Mouse (Mus musculus) midbrain, embryonic 10.5 days (tissue): ENCODE results near the gene Rsl24d1. TPM values are rescaled to one million over a fixed set of nuclear protein-coding genes. Genes with fewer than 3 reads are reported as not detected.

Experiments used
- DNase-seq: peaks from one replicate; pipeline ENCODE4 v3.0.0-alpha.2; 2017; ENCODE audit warnings: low spot score
- H3K27ac ChIP-seq: fragments of 300-500 bp; sonication (generic); replicated peaks from 2 replicates; pipeline ENCODE4 v1.5.1; 2016; ENCODE audit warnings: mild to moderate bottlenecking
- H3K27me3 ChIP-seq: fragments of 300-500 bp; sonication (generic); 2 replicates; pipeline ENCODE4 v1.6.1; 2016; ENCODE audit warnings: low read depth, mild to moderate bottlenecking; ENCODE audit not compliant: poor library complexity, severe bottlenecking
- H3K36me3 ChIP-seq: fragments of 300-500 bp; sonication (generic); 2 replicates; pipeline ENCODE4 v1.6.1; 2016; ENCODE audit warnings: mild to moderate bottlenecking, moderate library complexity
- H3K4me1 ChIP-seq: fragments of 300-500 bp; sonication (generic); 2 replicates; pipeline ENCODE4 v1.6.1; 2016
- H3K4me3 ChIP-seq: fragments of 300-500 bp; sonication (generic); 2 replicates; pipeline ENCODE4 v1.5.1; 2016; ENCODE audit warnings: mild to moderate bottlenecking, moderate library complexity
- H3K9me3 ChIP-seq: fragments of 300-500 bp; sonication (generic); replicated peaks from 2 replicates; pipeline ENCODE4 v1.6.1; 2016; ENCODE audit warnings: mild to moderate bottlenecking
- WGBS: fragments of 180-500 bp; shearing (Covaris S2); methylation state at CpG from one replicate; pipeline ENCODE4 v1.1.7; 2016; 5-methylcytosine and 5-hydroxymethylcytosine counted together
- polyA plus RNA-seq: library from polyadenylated mRNA; unstranded; fragments of >200 nt; fragmentation: Nextera tagmentation; extraction: Ambion mirVana; gene quantifications from 2 replicates; pipeline ENCODE4 v1.2.1, GENCODE M21; 2016

The Rsl24d1 gene
- polyA plus RNA-seq, 1 experiment from 2014 or later: 150 TPM

DNA sequence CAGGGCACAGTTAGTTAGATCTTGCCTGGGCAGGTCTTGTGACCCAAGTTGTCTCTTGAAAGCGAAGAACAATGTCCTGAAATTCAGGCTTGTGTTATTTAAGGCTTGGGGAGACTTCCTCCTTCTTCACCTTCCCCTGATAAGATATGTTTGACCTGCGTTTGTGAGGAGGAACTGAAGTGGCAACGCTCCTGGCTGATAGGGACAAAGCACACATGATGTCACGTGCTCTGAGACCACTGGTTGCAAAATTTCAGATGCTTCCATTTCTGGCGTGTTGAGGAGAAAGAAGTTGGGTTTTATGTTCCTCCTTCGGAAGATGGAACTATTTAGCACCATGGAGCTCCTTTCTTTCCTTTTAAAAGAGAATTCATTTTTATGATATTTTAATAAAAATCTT is 27.4 kb upstream of the Rsl24d1 start:
- DNase-seq: no peak
- H3K4me3 ChIP-seq: no peak overlapping the region
- 84% methylated on average over 6 of the region's 6 CpGs for WGBS
- H3K27ac ChIP-seq: no peak overlapping the region
- H3K9me3 ChIP-seq: no peaks in the 10 kb centered on the region
- H3K36me3 ChIP-seq: no peaks in the 10 kb centered on the region
- H3K27me3 ChIP-seq: no peaks in the 10 kb centered on the region
- no peaks in the 10 kb centered on the region for H3K4me1 ChIP-seq

- H3K27me3 ChIP-seq: no peaks in the 10 kb centered on the region
- no peak overlapping the region for H3K4me3 ChIP-seq
- WGBS: 71% methylated on average over 8 of the region's 8 CpGs
- DNase-seq: no peak
- H3K36me3 ChIP-seq: no peaks in the 10 kb centered on the region
- H3K9me3 ChIP-seq: no peaks in the 10 kb centered on the region
- no peak overlapping the region for H3K27ac ChIP-seq
- H3K4me1 ChIP-seq: no peaks in the 10 kb centered on the region
These were observed 26.1 kb upstream of the Rsl24d1 start for GRCm38 (mm10) chr9:73087121-73087520.

GRCm38 (mm10) chr9:73087581-73087980 is 25.6 kb upstream of the Rsl24d1 start:
- Histone ChIP-seq H3K9me3 (no peaks in the 10 kb centered on the region), H3K27ac (no peak overlapping the region), H3K27me3 (no peaks in the 10 kb centered on the region), H3K36me3 (no peaks in the 10 kb centered on the region), H3K4me3 (no peak overlapping the region), H3K4me1 (no peaks in the 10 kb centered on the region)
- no peak for DNase-seq
- WGBS: 78% methylated on average over 5 of the region's 5 CpGs

DNA sequence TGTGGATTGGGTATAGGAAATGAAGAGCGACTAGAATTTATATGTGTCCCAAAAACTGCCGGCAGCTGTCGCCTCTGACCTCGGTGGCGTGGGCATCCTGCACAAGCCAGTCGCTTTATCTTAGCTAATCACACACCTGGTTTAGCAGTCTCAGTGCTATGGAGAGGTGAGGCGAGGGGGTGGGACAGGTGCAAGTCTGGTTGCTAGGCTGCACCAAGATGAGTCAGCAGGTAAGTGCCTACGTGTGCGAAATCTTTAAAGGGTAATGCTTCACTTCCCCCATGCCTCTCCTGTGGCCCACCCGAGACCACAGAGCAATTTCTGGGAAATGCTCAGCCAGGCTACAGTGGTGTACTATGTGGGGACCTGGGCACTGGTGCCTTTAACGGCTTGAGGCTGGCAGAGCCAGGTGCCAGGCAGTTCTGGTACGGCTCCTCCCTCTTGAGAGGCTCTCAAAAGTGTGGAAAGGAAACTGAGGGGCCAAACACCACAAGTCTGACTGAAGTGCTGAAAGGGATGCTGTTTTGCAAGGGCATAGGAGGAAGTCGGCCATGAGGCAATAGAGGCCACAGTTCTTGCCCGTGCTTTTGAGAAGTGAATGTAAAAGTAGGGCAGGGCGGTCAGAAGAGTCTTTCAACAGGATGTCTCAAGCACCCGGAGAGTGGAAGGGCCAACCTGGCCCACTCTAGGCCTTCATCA is 23.9 kb upstream of the Rsl24d1 start:
- Histone ChIP-seq H3K4me1 (no peaks in the 10 kb centered on the region; the same call in 1 of the 2 replicates), H3K9me3 (no peaks in the 10 kb centered on the region), H3K4me3 (no peak overlapping the region), H3K27me3 (no peaks in the 10 kb centered on the region), H3K36me3 (no peaks in the 10 kb centered on the region), H3K27ac (no peak overlapping the region)
- no peak for DNase-seq
- WGBS: 78% methylated on average over 16 of the region's 16 CpGs

DNA sequence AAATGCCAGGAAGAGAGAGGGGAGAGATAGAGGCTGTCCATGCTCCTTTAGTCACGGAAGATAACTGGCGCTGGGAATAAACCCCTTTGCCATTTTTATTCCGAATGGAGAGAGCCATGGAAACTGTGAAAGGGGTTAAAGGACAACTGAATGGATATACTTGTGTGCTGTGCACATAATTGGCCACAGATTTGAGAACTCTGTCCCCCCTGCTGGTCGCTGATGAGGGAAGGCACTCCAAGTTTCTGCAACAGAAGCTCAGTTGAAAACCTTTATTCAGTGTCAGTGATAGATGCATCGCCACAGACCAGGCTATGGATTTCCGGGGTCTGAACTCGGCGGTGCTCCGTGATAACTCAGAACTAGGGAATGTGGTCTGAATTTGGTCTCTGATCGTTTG is 23.1 kb upstream of the Rsl24d1 start:
- WGBS: 81% methylated on average over 10 of the region's 10 CpGs
- DNase-seq: no peak
- Histone ChIP-seq H3K4me3 (no peak overlapping the region), H3K4me1 (peaks cover 4% of the 10 kb centered on the region), H3K9me3 (no peaks in the 10 kb centered on the region), H3K36me3 (no peaks in the 10 kb centered on the region), H3K27ac (no peak overlapping the region), H3K27me3 (peaks cover under 1% of the 10 kb centered on the region; the same call in 1 of the 2 replicates)

GRCm38 (mm10) chr9:73091747-73092146 is 21.5 kb upstream of the Rsl24d1 start:
- peaks cover 5% of the 10 kb centered on the region; the same call in 1 of the 2 replicates for H3K27me3 ChIP-seq
- WGBS: 0% methylated on average over 1 of the region's 1 CpGs
- H3K4me3 ChIP-seq: no peak overlapping the region
- peaks cover 4% of the 10 kb centered on the region for H3K4me1 ChIP-seq
- DNase-seq: peak; percentile 28
- no peak overlapping the region for H3K27ac ChIP-seq
- H3K9me3 ChIP-seq: no peaks in the 10 kb centered on the region
- no peaks in the 10 kb centered on the region for H3K36me3 ChIP-seq

GRCm38 (mm10) chr9:73094580-73094979 is 18.6 kb upstream of the Rsl24d1 start:
- no peaks in the 10 kb centered on the region for H3K9me3 ChIP-seq
- H3K36me3 ChIP-seq: no peaks in the 10 kb centered on the region
- 64% methylated on average over 17 of the region's 17 CpGs for WGBS
- H3K4me1 ChIP-seq: peaks cover 4% of the 10 kb centered on the region
- DNase-seq: no peak
- peaks cover 5% of the 10 kb centered on the region; the same call in 1 of the 2 replicates for H3K27me3 ChIP-seq
- no peak overlapping the region for H3K27ac ChIP-seq
- H3K4me3 ChIP-seq: no peak overlapping the region

DNA sequence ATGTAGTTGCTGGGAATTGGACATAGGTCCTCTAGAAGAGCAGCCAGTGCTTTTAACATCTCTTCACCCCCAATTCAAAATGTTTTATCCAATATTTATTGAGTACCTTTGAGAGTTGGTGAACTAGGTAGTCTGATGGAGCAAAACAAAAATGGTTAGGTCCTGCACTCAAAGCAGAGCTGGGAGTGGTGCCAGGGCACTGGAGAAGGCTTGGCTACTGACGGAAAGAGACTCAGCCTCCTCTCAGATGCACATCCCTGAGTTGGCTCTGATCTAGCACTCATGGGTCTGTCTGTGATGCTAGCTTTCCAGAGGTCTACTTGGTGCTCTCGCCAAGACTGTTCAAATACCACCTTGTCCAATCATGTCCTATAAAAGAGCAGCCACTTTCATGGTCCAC is 15.3 kb upstream of the Rsl24d1 start:
- Histone ChIP-seq H3K4me1 (peaks cover 5% of the 10 kb centered on the region), H3K27me3 (peaks cover 20% of the 10 kb centered on the region), H3K9me3 (no peaks in the 10 kb centered on the region), H3K27ac (no peak overlapping the region), H3K36me3 (no peaks in the 10 kb centered on the region), H3K4me3 (no peak overlapping the region)
- WGBS: 75% methylated on average over 2 of the region's 2 CpGs
- DNase-seq: no peak

DNA sequence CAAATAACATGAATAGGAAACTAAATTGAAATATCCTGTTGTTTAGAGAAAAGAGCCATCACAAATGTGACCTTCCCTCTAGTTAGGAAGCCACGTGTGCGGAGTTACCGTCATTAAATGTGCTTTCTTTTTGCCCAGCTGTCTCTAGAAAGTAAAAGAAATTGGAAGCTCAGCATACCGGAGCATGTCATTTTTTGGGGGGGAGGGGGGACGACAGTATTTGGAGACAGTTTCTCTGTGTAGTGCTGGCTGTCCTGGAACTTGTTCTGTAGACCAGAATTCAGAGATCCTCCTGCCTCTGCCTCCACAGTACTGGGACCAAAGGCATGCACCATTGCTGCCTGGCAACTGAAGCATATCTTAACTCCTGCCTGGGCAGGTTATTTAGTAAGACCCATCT is 11.7 kb upstream of the Rsl24d1 start, which contains the start of gene Khdc3:
Gene Khdc3, plus strand, starts transcription at position 301 of the 400 bp plus-strand sequence.
- peaks cover 10% of the 10 kb centered on the region for H3K4me1 ChIP-seq
- H3K4me3 ChIP-seq: no peak within 1 kb of the TSS
- H3K27me3 ChIP-seq: peaks cover 51% of the 10 kb centered on the region
- H3K9me3 ChIP-seq: no peaks in the 10 kb centered on the region
- no peak within 1 kb of the TSS for H3K27ac ChIP-seq
- DNase-seq: no peak
- H3K36me3 ChIP-seq: no peaks in the 10 kb centered on the region
- WGBS: 91% methylated on average over 5 of the region's 5 CpGs

- H3K27me3 ChIP-seq: peaks cover 54% of the 10 kb centered on the region
- H3K27ac ChIP-seq: peak within 1 kb of the TSS; percentile 79
These were observed 11.0 kb upstream of the Rsl24d1 start, which contains the start of gene Gm20509 for GRCm38 (mm10) chr9:73102181-73102580. Gm20509 (plus strand) TSS chr9:73102470.

DNA sequence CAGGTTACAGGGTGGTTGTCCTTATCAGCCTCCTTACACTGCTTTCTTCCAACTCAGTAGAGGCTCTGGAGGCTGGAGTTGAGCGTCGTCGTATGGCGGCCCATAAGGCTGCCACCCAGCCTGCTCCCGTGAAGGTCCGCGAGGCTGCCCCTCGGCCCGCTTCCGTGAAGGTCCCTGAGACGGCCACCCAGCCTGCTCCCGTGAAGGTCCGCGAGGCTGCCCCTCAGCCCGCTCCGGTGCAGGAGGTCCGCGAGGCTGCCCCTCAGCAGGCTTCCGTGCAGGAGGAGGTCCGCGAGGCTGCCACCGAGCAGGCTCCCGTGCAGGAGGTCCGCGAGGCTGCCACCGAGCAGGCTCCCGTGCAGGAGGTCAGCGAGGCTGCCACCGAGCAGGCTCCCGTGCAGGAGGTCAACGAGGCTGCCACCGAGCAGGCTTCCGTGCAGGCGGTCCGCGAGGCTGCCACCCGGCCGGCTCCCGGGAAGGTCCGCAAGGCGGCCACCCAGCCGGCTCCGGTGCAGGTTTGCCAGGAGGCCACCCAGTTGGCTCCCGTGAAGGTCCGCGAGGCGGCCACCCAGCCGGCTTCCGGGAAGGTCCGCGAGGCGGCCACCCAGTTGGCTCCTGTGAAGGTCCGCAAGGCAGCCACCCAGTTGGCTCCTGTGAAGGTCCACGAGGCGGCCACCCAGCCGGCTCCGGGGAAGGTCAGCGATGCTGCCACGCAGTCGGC is 9.9 kb upstream of the Rsl24d1 start:
- Histone ChIP-seq H3K4me1 (peaks cover 10% of the 10 kb centered on the region), H3K4me3 (peak overlapping the region; percentile 63), H3K27ac (peak overlapping the region; percentile 79), H3K9me3 (no peaks in the 10 kb centered on the region), H3K36me3 (no peaks in the 10 kb centered on the region), H3K27me3 (peaks cover 54% of the 10 kb centered on the region)
- DNase-seq: peak; percentile 63
- 5% methylated on average over 60 of the region's 60 CpGs for WGBS

More at GRCm38 (mm10) chr9:73102181-73102580, 11.0 kb upstream of the Rsl24d1 start, which contains the start of gene Gm20509:
- Histone ChIP-seq H3K4me1 (peaks cover 10% of the 10 kb centered on the region), H3K4me3 (peak within 1 kb of the TSS; percentile 63), H3K36me3 (no peaks in the 10 kb centered on the region), H3K9me3 (no peaks in the 10 kb centered on the region)
- WGBS: 90% methylated on average over 4 of the region's 4 CpGs
- DNase-seq: no peak

DNA sequence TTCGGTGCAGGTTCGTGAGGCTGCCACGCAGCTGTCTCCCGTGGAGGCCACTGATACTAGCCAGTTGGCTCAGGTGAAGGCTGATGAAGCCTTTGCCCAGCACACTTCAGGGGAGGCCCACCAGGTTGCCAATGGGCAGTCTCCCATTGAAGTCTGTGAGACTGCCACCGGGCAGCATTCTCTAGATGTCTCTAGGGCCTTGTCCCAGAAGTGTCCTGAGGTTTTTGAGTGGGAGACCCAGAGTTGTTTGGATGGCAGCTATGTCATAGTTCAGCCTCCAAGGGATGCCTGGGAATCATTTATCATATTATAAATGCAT is 9.4 kb upstream of the Rsl24d1 start:
- no peaks in the 10 kb centered on the region for H3K36me3 ChIP-seq
- 42% methylated on average over 5 of the region's 5 CpGs for WGBS
- peak overlapping the region; percentile 79 for H3K27ac ChIP-seq
- H3K4me1 ChIP-seq: peaks cover 10% of the 10 kb centered on the region
- peaks cover 54% of the 10 kb centered on the region for H3K27me3 ChIP-seq
- no peaks in the 10 kb centered on the region for H3K9me3 ChIP-seq
- peak overlapping the region; percentile 63 for H3K4me3 ChIP-seq
- no peak for DNase-seq

DNA sequence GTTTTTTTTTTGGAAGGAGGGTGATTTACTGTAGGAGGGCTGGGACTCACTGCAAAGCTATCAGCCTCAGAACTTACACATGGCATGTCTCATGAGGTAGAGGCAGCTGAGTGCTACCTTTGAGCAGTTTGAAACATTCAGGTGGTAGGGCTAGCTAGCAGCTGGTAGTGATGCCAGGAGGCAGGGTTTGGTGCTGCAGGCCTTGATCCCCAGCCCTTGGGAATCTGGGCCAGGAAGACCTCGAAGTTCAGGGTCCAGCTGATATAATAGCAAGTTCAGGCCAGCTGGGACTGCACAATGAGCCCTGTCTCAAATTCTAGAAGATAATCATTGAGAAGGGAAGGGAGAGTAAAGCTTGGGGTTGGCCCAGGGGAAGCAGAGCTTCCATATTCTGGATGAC is 8.1 kb upstream of the Rsl24d1 start:
- WGBS: 74% methylated on average over 1 of the region's 1 CpGs
- no peak for DNase-seq
- H3K4me1 ChIP-seq: peaks cover 10% of the 10 kb centered on the region
- no peaks in the 10 kb centered on the region for H3K36me3 ChIP-seq
- no peak overlapping the region for H3K4me3 ChIP-seq
- no peak overlapping the region for H3K27ac ChIP-seq
- H3K9me3 ChIP-seq: no peaks in the 10 kb centered on the region
- peaks cover 54% of the 10 kb centered on the region for H3K27me3 ChIP-seq
